Mouse (Mus musculus) large intestine, adult 2 months (tissue): ENCODE data around the gene Enah. TPM values are rescaled to one million over a fixed set of nuclear protein-coding genes. Genes with fewer than 3 reads are reported as not detected.

Experiments
- DNase-seq: peaks from one replicate; pipeline ENCODE4 v3.0.0-alpha.2; 2012; ENCODE audit warnings: low read depth, low spot score
- WGBS: fragments of 180-500 bp; shearing (Covaris S2); methylation state at CpG from one replicate; pipeline ENCODE4 v1.1.7; 2018; 5-methylcytosine and 5-hydroxymethylcytosine counted together
- polyA plus RNA-seq: library from polyadenylated mRNA; depleted of rRNA; stranded (reverse); fragments of >200 nt; gene quantifications from 2 replicates; pipeline ENCODE4 v1.2.3, GENCODE M21; 2012

The Enah gene
- polyA plus RNA-seq, 1 experiment: 2.3 TPM

GRCm38 (mm10) chr1:181888801-181889200 lies 131.0 kb downstream of the Enah start:
- WGBS: 2% methylated on average over 11 of the region's 11 CpGs
- DNase-seq: peak; percentile 50

GRCm38 (mm10) chr1:181881532-181881931 lies 138.3 kb downstream of the Enah start:
- no peak for DNase-seq
- 14% methylated on average over 8 of the region's 8 CpGs for WGBS

GRCm38 (mm10) chr1:181880752-181881325 lies 139.0 kb downstream of the Enah start:
- DNase-seq: no peak

GRCm38 (mm10) chr1:181878436-181878835 lies 141.4 kb downstream of the Enah start:
- DNase-seq: no peak
- 68% methylated on average over 5 of the region's 5 CpGs for WGBS

More at GRCm38 (mm10) chr1:181880752-181881325, 139.0 kb downstream of the Enah start:
- 58% methylated on average over 15 of the region's 15 CpGs for WGBS

- DNase-seq: no peak
- 18% methylated on average over 5 of the region's 5 CpGs for WGBS
Observed at GRCm38 (mm10) chr1:181877088-181877487, 142.7 kb downstream of the Enah start.

GRCm38 (mm10) chr1:181876656-181877055 lies 143.1 kb downstream of the Enah start:
- DNase-seq: no peak
- 75% methylated on average over 3 of the region's 3 CpGs for WGBS

GRCm38 (mm10) chr1:181873086-181873920 lies 146.5 kb downstream of the Enah start:
- DNase-seq: no peak
- WGBS: 65% methylated on average over 9 of the region's 9 CpGs

- 63% methylated on average over 3 of the region's 3 CpGs for WGBS
- DNase-seq: no peak
Observed at GRCm38 (mm10) chr1:181872639-181873038, 147.2 kb downstream of the Enah start.

- DNase-seq: no peak
- 66% methylated on average over 6 of the region's 6 CpGs for WGBS
Observed at GRCm38 (mm10) chr1:181866429-181867280, 153.1 kb downstream of the Enah start.

GRCm38 (mm10) chr1:181865863-181866216 lies 153.9 kb downstream of the Enah start:
- DNase-seq: no peak
- 45% methylated on average over 5 of the region's 5 CpGs for WGBS

GRCm38 (mm10) chr1:181864971-181865862 lies 154.6 kb downstream of the Enah start:
- DNase-seq: no peak
- WGBS: 28% methylated on average over 11 of the region's 11 CpGs

- 35% methylated on average over 8 of the region's 8 CpGs for WGBS
- no peak for DNase-seq
Observed at GRCm38 (mm10) chr1:181863431-181863830, 156.4 kb downstream of the Enah start.

- 52% methylated on average over 16 of the region's 16 CpGs for WGBS
- no peak for DNase-seq
Observed at GRCm38 (mm10) chr1:181862676-181863374, 157.0 kb downstream of the Enah start.

GRCm38 (mm10) chr1:181861181-181861902 lies 158.4 kb downstream of the Enah start:
- no peak for DNase-seq
- 74% methylated on average over 2 of the region's 2 CpGs for WGBS

GRCm38 (mm10) chr1:181860659-181861058 lies 159.1 kb downstream of the Enah start:
- WGBS: 5% methylated on average over 5 of the region's 5 CpGs
- no peak for DNase-seq

- WGBS: 92% methylated on average over 2 of the region's 2 CpGs
- DNase-seq: no peak
Observed at GRCm38 (mm10) chr1:181856329-181856728, 163.5 kb downstream of the Enah start.

- no peak for DNase-seq
- WGBS: 87% methylated on average over 2 of the region's 2 CpGs
Observed at GRCm38 (mm10) chr1:181854829-181855228, 165.0 kb downstream of the Enah start.

- WGBS: 7% methylated on average over 21 of the region's 21 CpGs
- DNase-seq: no peak
Observed at GRCm38 (mm10) chr1:181853081-181853736, 166.6 kb downstream of the Enah start.
